Mouse (Mus musculus) left cerebral cortex, postnatal 36 days (tissue): ENCODE measurements at regions not wholly inside any gene's neighbourhood (a gene's known extent, or its start where the extent isn't known, plus 50 kb on each side); places are given as distances from the start of the nearest gene placed in this dataset.

Source experiments
- DNase-seq, 2 experiments: peaks; one replicate each; pipeline ENCODE4 v3.0.0; 2021 to 2022; ENCODE audit warnings: low spot score in 2 of 2, mixed read lengths in 1 of 2
- intact Hi-C: fragments of 180-260 bp; cut with DNase I; formaldehyde crosslinking; loops from one replicate; pipeline ENCODE4 v1.15.1; 2025

GRCm38 (mm10) chr10:87718491-87718890 is 139.6 kb upstream of the Igf1 start:
- intact Hi-C loops: no loop called here
- DNase-seq: no peak

- intact Hi-C loops: no loop called here
- DNase-seq: no peak
Observed at GRCm38 (mm10) chr10:87719978-87720377, 138.1 kb upstream of the Igf1 start.

GRCm38 (mm10) chr10:87722244-87722643 is 135.8 kb upstream of the Igf1 start:
- intact Hi-C loops: no loop called here
- no peak for DNase-seq

- intact Hi-C loops: no loop called here
- DNase-seq: no peak
Observed at GRCm38 (mm10) chr10:87732658-87733057, 125.4 kb upstream of the Igf1 start.

- DNase-seq: no peak
- intact Hi-C loops: no loop called here
Observed at GRCm38 (mm10) chr10:87733241-87733640, 124.8 kb upstream of the Igf1 start.

- DNase-seq: no peak
- intact Hi-C loops: no loop called here
Observed at GRCm38 (mm10) chr10:87740323-87740722, 117.7 kb upstream of the Igf1 start.

GRCm38 (mm10) chr10:87742766-87743165 is 115.3 kb upstream of the Igf1 start:
- DNase-seq: no peak
- intact Hi-C loops: no loop called here

GRCm38 (mm10) chr10:87747846-87748552 is 110.1 kb upstream of the Igf1 start:
- no peak for DNase-seq
- intact Hi-C loops: no loop called here

- no peak for DNase-seq
- intact Hi-C loops: no loop called here
Observed at GRCm38 (mm10) chr10:87748631-87749193, 109.4 kb upstream of the Igf1 start.

GRCm38 (mm10) chr10:87750321-87750720 is 107.7 kb upstream of the Igf1 start:
- no peak for DNase-seq
- intact Hi-C loops: no loop called here

- intact Hi-C loops: no loop called here
Observed at GRCm38 (mm10) chr10:87750972-87751371, 107.1 kb upstream of the Igf1 start.

GRCm38 (mm10) chr10:87752117-87752516 is 105.9 kb upstream of the Igf1 start:
- intact Hi-C loops: no loop called here
- no peak for DNase-seq

More at GRCm38 (mm10) chr10:87750972-87751371, 107.1 kb upstream of the Igf1 start:
- DNase-seq: no peak

GRCm38 (mm10) chr10:87753483-87753882 is 104.6 kb upstream of the Igf1 start:
- DNase-seq: no peak
- intact Hi-C loops: no loop called here

GRCm38 (mm10) chr10:87761528-87762030 is 96.5 kb upstream of the Igf1 start:
- no peak for DNase-seq
- intact Hi-C loops: no loop called here

GRCm38 (mm10) chr10:87787521-87787920 is 70.5 kb upstream of the Igf1 start:
- no peak for DNase-seq
- intact Hi-C loops: no loop called here

GRCm38 (mm10) chr10:87792346-87792745 is 65.7 kb upstream of the Igf1 start:
- intact Hi-C loops: no loop called here
- DNase-seq: no peak

GRCm38 (mm10) chr10:87803936-87804791 is 53.9 kb upstream of the Igf1 start:
- intact Hi-C loops: no loop called here
- DNase-seq: no peak

- DNase-seq: no peak
Observed at GRCm38 (mm10) chr10:87804792-87805082, 53.3 kb upstream of the Igf1 start.

More at GRCm38 (mm10) chr10:87804792-87805082, 53.3 kb upstream of the Igf1 start:
- intact Hi-C loops: no loop called here
